Mouse (Mus musculus): ENCODE results near the gene Pigm.

Pigm gene

DNA sequence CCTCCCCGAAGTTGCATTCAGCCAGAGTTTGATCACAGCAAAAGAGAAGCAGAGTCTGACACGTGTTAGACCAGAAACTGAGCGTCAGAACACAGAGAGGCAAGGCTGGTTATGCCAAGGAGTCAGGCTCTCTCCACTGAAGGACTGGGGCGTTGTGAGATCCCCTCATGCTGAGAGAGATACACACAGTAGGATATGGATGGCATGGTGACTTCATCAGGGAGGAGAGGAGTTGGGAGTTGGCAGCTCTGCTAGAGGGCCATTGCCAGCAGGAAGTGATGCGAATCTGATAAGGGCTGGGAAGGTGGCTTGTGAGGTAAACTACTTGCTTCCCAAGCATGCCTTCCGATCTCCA lies 37.9 kb downstream of the Pigm start:
- DNase-seq, result no peak

DNA sequence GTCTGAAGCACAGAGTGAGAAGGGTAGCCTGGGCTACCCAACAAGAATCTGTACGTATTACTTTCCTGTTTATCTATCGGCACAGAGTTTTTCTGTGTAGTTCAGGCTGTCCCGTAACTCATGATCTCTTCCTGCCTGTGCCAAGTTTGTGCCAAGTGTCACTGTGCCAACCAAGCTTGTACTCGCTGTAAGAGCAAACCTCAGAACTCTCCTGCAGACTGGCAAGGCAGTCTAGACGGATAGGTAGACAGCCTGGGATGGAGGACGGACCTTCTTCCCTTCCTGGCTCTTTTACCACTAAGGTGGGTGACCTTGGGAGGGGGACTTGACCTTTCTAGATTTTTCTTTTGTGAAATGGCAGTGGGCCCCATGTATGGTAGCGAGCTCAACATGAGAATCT lies 38.7 kb downstream of the Pigm start:
- no peak for DNase-seq

DNA sequence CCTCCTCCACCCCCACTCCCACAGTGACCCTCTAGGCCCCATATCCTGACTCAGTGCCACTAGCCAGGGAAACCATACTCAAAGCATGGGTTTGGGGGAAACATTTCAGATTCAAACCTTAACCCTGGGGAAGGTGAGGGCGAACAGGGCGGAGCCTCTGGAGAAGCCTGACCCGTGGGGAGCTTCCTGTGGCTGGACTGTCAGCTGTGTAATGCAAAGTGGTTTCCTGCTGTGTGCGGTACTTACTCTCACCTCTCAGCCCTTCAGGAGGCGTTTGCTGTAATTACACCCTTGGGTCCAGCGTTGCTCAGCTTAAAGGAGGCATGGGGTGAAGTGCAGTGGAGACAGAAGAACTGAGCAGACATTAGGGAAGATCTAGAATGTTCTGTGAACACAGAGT lies 41.8 kb downstream of the Pigm start:
- no peak for DNase-seq

DNA sequence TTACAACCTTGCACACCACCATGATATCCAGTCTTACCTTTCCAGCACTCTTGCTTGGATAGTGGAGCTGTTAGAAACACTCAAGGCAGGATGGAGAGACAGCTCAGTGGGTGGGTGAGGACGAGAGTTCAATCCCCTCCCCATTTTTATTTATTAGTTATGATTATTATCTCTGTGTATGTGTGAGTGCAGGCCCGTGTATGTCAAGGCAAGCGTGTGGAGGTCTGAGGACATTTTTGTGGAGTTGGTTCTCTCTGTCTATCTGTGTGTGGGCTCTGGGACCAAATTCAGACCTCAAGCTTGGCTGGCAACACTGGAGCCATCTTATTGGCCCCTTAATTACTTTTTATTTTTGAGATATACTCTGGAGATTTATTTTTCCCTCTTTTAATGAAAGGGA lies 42.3 kb downstream of the Pigm start:
- DNase-seq, result no peak

DNA sequence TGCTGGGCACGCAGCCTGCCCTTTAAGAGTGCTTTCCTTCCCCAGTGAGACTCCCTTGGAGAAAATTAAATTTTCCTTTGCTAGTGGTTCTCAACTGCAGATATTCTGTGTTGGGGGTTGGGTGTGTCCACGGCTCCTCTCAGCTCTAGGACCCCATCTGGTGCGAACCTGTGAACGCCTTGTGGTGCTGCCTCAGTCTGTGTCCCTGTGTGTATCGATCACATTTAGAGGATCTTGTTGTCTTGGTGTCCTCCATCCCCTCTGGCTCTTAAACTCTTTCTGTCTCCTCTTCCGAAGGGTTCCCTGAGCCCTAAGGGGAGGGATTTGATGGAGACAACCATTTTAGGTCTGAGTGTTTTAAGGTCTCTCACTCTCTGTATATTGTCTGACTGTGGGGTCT lies 43.8 kb downstream of the Pigm start:
- no peak for DNase-seq

DNA sequence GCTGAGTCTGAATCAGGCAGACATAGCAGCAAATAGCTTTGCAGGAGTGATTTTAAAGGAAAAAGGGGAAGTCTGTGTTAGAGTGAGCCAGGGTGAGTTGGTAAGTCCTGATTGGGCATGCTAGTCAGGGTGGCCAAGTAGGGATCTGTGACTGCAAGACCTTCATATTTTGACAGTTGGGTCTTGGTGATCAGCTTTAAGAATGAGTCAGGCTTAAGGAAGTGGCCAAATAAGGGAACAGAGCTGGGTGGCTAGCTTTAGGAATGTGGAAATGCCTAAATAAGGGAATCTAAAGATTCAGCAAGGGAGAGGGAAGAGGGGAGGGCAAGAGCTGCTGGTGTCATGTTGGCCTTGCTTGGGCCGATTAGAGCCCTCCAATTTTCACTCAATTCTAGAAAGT lies 47.0 kb downstream of the Pigm start:
- DNase-seq, result no peak

DNA sequence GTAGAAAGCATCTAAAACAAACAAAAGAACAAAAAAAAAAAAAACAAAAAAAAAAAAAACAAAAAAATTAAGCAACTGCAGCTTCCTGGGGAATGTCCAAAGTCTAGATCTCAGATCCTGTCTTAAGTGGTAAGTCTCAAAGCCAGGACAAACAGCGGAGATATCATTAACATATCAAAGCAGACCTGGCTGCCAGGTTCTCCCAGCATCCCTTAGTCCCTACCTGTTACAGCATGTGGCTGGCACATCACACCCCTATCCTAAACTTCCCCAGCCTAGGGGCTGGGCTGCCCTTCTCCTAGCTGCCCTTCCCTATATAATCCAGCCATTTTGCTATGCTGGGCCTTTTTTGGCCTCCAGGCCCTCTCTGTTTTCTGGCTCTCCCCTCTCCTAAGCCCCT lies 50.1 kb downstream of the Pigm start:
- no peak for DNase-seq

DNA sequence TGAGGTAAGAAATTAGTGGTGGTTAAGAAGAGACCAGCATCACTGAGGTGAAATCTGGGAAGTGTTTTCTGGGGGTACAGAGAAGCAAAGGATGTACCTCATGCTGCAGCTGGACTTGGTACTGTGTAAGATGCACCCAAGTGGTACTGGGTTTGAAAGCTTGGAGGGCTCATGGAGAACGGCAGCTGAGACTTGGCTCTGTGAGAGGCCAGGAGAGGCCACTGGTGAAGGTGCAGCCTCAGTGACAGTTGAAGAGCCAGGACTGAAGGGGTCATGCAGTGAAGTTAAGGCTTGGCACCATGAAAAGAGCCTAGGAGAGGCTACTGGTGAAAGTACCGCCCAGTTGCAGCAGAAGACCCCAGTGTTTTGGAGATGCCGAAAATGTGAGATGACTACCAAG lies 51.5 kb downstream of the Pigm start:
- DNase-seq, result no peak

DNA sequence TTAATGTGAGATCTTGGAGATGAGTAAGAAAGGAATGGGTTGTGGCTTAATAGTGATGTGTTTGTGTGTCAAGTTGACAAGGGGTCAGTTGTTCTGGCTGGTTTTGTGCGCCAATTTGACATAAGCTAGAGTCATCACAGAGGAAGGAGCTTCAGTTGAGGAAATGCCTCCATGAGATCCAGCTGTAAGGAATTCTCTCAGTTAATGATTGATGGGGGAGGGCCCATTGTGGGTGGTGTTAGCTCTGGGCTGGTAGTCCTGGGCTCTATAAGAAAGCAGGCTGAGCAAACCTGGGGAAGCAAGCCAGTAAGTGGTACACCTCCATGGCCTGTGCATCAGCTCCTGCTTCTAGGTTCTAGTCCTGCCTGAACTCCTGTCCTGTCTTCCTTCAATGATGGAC lies 52.3 kb downstream of the Pigm start:
- DNase-seq, result no peak

DNA sequence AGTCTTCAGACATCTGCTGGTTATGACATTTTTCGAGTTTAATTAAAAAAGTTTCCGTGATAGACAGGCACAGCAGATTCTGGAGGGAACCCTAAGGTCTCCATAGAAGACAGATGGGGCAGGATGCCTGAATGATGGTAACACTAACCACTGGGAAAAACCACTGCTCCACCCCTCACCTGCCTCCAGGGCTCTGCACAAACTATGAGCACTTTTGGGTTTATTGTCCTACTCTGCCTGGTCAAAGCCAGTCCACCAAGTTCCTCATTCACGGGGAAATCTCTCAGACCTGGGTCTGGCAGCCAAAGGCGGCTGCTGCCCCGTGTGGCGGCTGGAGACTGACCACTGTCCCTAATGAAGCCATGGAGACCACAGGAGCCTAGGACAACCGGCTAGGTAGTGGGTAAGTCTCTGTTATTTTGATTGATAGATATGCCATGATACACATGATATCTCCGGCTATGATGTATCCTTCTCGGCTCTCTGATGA lies 54.4 kb downstream of the Pigm start:
- no peak for DNase-seq

DNA sequence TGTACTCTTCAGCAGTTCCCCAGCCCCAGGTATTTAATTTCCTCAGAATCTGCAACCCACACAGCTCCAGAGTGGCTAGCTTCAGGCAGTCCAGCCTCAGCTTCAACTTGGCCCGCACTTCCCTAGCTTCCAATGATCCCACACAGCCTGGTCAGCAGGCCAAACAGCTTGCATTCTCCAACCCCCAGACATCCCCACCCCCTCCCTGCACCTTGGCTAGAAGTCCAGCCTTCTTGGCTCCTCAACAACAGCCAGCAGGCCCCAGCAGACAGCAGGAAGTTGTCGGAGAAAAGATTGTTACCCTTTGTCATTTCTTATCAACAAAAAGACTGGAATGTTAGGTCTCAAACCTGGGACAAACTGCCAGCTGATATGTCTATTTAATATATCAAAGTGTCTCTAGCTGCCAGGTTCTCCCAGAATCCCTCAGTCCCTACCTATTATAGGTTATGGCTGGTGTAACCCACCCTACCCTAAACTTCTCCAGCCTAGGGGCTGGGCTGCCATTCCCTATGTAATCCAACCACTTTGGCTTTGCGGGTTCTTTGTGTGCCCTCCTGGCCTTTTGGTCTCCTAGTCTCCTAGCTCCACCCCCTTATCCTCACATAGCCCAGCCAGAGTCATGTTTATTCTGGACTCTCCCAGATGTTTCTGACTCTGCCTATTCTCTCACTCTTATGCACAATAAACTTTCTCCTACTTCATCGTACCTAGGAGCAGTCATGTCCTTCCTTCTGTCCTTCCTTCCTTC lies 55.7 kb downstream of the Pigm start:
- no peak for DNase-seq

DNA sequence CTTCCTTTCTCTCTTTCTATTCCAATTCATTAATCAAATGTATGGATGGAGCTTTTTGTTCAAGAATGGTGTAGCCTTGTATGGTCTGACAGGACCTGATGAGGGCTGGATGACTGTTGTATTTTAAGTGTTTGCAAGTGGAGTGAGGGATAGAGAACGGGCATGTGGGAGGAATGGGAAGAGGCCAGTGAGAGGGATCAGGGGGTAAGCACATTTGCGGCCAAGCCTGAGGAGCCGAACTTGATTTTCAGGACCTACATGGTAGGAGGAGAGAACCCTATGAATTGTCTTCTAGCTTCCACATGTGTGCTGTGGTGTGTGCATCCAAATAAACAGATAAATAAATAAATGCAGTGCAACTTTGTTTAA lies 56.2 kb downstream of the Pigm start:
- DNase-seq, result no peak

DNA sequence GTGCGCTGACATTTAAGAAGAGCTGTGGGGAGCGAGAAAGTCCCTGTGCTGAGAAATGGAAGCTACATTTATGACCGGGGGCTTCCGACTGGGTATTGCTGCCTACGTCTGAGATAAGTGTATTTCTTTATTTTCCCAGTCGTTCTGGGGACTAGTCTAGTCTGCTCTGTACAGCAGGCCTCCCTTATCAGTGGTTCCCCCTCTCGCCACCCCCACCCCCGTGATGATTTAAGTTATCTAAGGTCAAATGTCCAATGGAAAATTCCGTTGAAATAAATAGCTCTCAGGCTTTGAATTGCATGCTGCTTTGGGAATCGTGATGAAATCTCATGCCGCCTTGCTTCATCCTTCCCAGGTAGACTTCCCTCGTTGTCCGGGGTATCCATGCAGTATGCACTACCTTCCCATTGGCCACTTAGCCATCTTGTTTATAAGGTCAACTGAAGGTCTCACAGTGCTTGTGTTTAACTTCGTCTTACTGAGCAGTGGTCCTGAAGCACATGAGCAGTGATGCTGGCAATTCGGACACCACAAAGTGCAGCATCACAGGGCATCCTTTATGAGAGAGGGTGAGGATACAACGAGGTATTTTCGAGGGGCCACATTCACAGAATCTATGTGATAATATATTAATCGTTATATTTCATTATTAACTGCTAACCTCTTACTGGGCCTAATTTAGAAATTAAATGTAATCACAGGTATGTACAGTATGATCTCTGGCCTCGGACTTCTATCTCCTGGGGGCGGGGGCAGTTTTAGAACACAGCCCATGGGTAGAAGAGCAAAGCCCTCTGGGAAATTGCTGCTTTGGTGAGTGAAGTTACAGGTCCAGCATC lies 56.9 kb downstream of the Pigm start:
- DNase-seq, result no peak
